Mouse (Mus musculus) heart, postnatal 0 days (tissue): ENCODE data around the gene Epb41l4b. TPM values are rescaled to one million over a fixed set of nuclear protein-coding genes. Genes with fewer than 3 reads are reported as not detected.

ENCODE experiments used
- ATAC-seq: fragments of 200-750 bp; cut with Nextera tagmentation; 2 replicates; pipeline ENCODE4 v1.8.0; 2017; ENCODE audit warnings: low read depth, moderate number of reproducible peaks, moderate library complexity; ENCODE audit not compliant: insufficient read depth
- DNase-seq: peaks from one replicate; pipeline ENCODE4 v3.0.0-alpha.2; 2016; ENCODE audit warnings: low spot score
- H3K27ac ChIP-seq: fragments of 300-500 bp; sonication (generic); 2 replicates; pipeline ENCODE4 v1.5.1; 2014; ENCODE audit warnings: low read depth, mild to moderate bottlenecking
- H3K27me3 ChIP-seq: fragments of 300-500 bp; sonication (generic); 2 replicates; pipeline ENCODE4 v1.6.1; 2014; ENCODE audit warnings: low read length, mixed read lengths; ENCODE audit not compliant: control insufficient read depth, insufficient read depth
- H3K36me3 ChIP-seq: fragments of 300-500 bp; sonication (generic); replicated peaks from 2 replicates; pipeline ENCODE4 v1.6.1; 2014; ENCODE audit warnings: low read length, mixed read lengths; ENCODE audit not compliant: control insufficient read depth, insufficient read depth
- H3K4me1 ChIP-seq: fragments of 300-500 bp; sonication (generic); 2 replicates; pipeline ENCODE4 v1.6.1; 2014; ENCODE audit warnings: antibody characterized with exemption; ENCODE audit not compliant: control insufficient read depth, insufficient read depth
- H3K4me2 ChIP-seq: fragments of 300-500 bp; sonication (generic); 2 replicates; pipeline ENCODE4 v1.6.1; 2014; ENCODE audit warnings: low read depth, mild to moderate bottlenecking, low read length, moderate library complexity
- H3K4me3 ChIP-seq: fragments of 300-500 bp; sonication (generic); 2 replicates; pipeline ENCODE4 v1.5.1; 2014; ENCODE audit warnings: low read depth, low read length
- H3K9ac ChIP-seq: fragments of 300-500 bp; sonication (generic); replicated peaks from 2 replicates; pipeline ENCODE4 v1.6.1; 2014; ENCODE audit warnings: low read depth, low read length, mixed read lengths
- H3K9me3 ChIP-seq: fragments of 300-500 bp; sonication (generic); replicated peaks from 2 replicates; pipeline ENCODE4 v1.6.1; 2016; ENCODE audit warnings: low read length; ENCODE audit not compliant: control insufficient read depth
- CTCF ChIP-seq: IDR thresholded peaks from 2 replicates; pipeline ENCODE4 v1.5.1; 2016; ENCODE audit warnings: antibody characterized with exemption, control low read depth, low read depth
- EP300 ChIP-seq: IDR thresholded peaks from 2 replicates; pipeline ENCODE4 v1.6.1; 2016; ENCODE audit warnings: antibody characterized with exemption, low read depth
- WGBS: fragments of 180-500 bp; shearing (Covaris S2); extraction: QIAGEN DNeasy Blood & Tissue Kit; methylation state at CpG from one replicate; pipeline ENCODE4 v1.1.7; 2014; 5-methylcytosine and 5-hydroxymethylcytosine counted together
- polyA plus RNA-seq: library from polyadenylated mRNA; unstranded; fragments of >200 nt; fragmentation: Nextera tagmentation; extraction: Ambion mirVana; gene quantifications from 2 replicates; pipeline ENCODE4 v1.2.1, GENCODE M21; 2015
- total RNA-seq: library from RNA; depleted of rRNA; stranded (reverse); fragments of >200 nt; gene quantifications from 2 replicates; pipeline ENCODE4 v1.2.3, GENCODE M21; 2014; ENCODE audit warnings: low replicate concordance

The Epb41l4b gene
- total and polyA plus RNA-seq, 2 experiments from 2014 or later, result 0.19 to 0.37 TPM

- 44% methylated on average over 4 of the region's 4 CpGs for WGBS
- no peak overlapping the region for H3K4me2 ChIP-seq
- H3K4me3 ChIP-seq, result no peak overlapping the region
- TF ChIP-seq EP300 (no peak), CTCF (peak; percentile 83)
- no peak; the same call in 1 of the 2 replicates for ATAC-seq
- H3K4me1 ChIP-seq, result no peaks in the 10 kb centered on the region
- no peaks in the 10 kb centered on the region for H3K9me3 ChIP-seq
- H3K27ac ChIP-seq, result no peak overlapping the region
- peak; percentile 38 for DNase-seq
- H3K9ac ChIP-seq, result no peak overlapping the region
- no peaks in the 10 kb centered on the region for H3K36me3 ChIP-seq
- H3K27me3 ChIP-seq, result no peaks in the 10 kb centered on the region
Observed at GRCm38 (mm10) chr4:57065273-57065672, 78.0 kb downstream of the Epb41l4b start.

- WGBS, result 41% methylated on average over 2 of the region's 2 CpGs
- H3K36me3 ChIP-seq, result no peaks in the 10 kb centered on the region
- H3K4me2 ChIP-seq, result no peak overlapping the region
- H3K27me3 ChIP-seq, result no peaks in the 10 kb centered on the region
- H3K9ac ChIP-seq, result no peak overlapping the region
- H3K9me3 ChIP-seq, result no peaks in the 10 kb centered on the region
- ATAC-seq (no peak), DNase-seq (no peak)
- H3K4me3 ChIP-seq, result no peak overlapping the region
- H3K4me1 ChIP-seq, result no peaks in the 10 kb centered on the region
- no peak overlapping the region for H3K27ac ChIP-seq
- TF ChIP-seq EP300 (no peak), CTCF (no peak)
Observed at GRCm38 (mm10) chr4:57064830-57065229, 78.4 kb downstream of the Epb41l4b start.

GRCm38 (mm10) chr4:57060319-57060831, 82.9 kb downstream of the Epb41l4b start:
- Histone ChIP-seq H3K4me1 (no peaks in the 10 kb centered on the region), H3K4me2 (no peak overlapping the region), H3K4me3 (no peak overlapping the region), H3K9me3 (no peaks in the 10 kb centered on the region), H3K9ac (no peak overlapping the region), H3K36me3 (no peaks in the 10 kb centered on the region), H3K27me3 (no peaks in the 10 kb centered on the region), H3K27ac (no peak overlapping the region)
- no peak for DNase-seq
- TF ChIP-seq EP300, result no peak
- no peak for TF ChIP-seq CTCF
- 68% methylated on average over 15 of the region's 15 CpGs for WGBS
- ATAC-seq, result no peak

GRCm38 (mm10) chr4:57058623-57059022, 84.6 kb downstream of the Epb41l4b start:
- DNase-seq (no peak), ATAC-seq (no peak)
- TF ChIP-seq EP300 (no peak), CTCF (no peak)
- H3K27ac ChIP-seq, result no peak overlapping the region
- H3K36me3 ChIP-seq, result no peaks in the 10 kb centered on the region
- WGBS, result 77% methylated on average over 2 of the region's 2 CpGs
- no peak overlapping the region for H3K4me2 ChIP-seq
- no peaks in the 10 kb centered on the region for H3K9me3 ChIP-seq
- H3K9ac ChIP-seq, result no peak overlapping the region
- no peaks in the 10 kb centered on the region for H3K4me1 ChIP-seq
- no peak overlapping the region for H3K4me3 ChIP-seq
- H3K27me3 ChIP-seq, result no peaks in the 10 kb centered on the region

- 98% methylated on average over 4 of the region's 4 CpGs for WGBS
- no peak for ATAC-seq
- TF ChIP-seq EP300, result no peak
- TF ChIP-seq CTCF, result no peak
Observed at GRCm38 (mm10) chr4:57057637-57058036, 85.6 kb downstream of the Epb41l4b start.

GRCm38 (mm10) chr4:57055635-57056034, 87.6 kb downstream of the Epb41l4b start:
- no peak for ATAC-seq
- Histone ChIP-seq H3K27ac (no peak overlapping the region), H3K4me2 (peak overlapping the region; percentile 19; the same call in 1 of the 2 replicates), H3K4me1 (no peaks in the 10 kb centered on the region), H3K9ac (no peak overlapping the region), H3K27me3 (no peaks in the 10 kb centered on the region), H3K4me3 (no peak overlapping the region), H3K36me3 (no peaks in the 10 kb centered on the region), H3K9me3 (no peaks in the 10 kb centered on the region)
- WGBS, result 29% methylated on average over 7 of the region's 7 CpGs
- TF ChIP-seq CTCF (no peak), EP300 (no peak)
- no peak for DNase-seq

More at GRCm38 (mm10) chr4:57057637-57058036, 85.6 kb downstream of the Epb41l4b start:
- H3K9ac ChIP-seq, result no peak overlapping the region
- no peaks in the 10 kb centered on the region for H3K4me1 ChIP-seq
- no peak overlapping the region for H3K27ac ChIP-seq
- no peak for DNase-seq
- H3K36me3 ChIP-seq, result no peaks in the 10 kb centered on the region
- no peaks in the 10 kb centered on the region for H3K9me3 ChIP-seq
- H3K4me3 ChIP-seq, result no peak overlapping the region
- no peaks in the 10 kb centered on the region for H3K27me3 ChIP-seq
- H3K4me2 ChIP-seq, result no peak overlapping the region
